Mouse (Mus musculus): ENCODE data around the gene Helz. TPM values are rescaled to one million over a fixed set of nuclear protein-coding genes. Genes with fewer than 3 reads are reported as not detected.
"Not testable (repeated sequence)": the region's sequence is repeated elsewhere in the genome, so short reads cannot be mapped to it uniquely, and the experiment has no call there.

Helz gene
- polyA plus RNA-seq, 1 experiment from 2014 or later = 3.3 TPM

DNA sequence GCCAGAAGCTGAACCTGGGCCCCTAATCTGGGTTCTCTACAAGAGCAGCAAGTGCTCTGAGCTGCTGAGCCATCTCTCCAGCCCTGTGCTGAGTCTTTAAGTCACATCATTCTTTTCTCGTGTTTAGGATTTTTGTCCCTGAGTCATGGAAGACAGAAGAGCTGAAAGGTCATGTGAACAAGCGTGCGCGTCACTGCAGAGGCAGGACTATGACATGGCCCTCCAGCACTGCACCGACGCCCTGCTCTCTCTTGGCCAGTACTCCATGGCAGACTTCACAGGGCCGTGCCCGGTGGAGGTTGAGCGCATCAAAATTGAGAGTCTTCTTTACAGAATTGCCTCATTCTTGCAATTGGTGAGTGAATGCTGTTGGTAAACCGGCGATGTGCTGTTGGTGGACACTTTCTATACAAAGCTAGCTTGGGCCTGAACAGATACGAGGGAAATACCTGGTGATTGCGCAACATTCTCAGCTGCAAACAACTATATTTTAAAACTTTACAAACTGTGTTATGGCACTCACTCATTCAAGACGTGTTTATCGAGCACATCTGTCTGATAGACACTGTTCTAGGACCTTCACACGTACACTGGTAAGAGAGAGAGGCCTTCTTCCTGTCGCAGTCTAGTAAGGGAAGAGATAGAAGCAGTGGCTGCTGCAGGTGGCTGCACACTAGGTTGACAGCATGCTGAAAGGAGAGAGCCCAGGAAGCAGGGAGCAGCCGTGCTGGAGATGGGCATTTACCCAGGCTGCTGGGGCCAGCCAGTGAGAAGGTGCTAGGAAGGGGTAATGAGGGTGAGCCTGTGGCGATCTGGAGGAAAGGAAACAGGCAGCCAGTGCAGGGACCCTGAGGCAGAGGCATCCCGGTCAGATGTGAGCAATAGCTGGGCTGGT is 27.3 kb downstream of the Helz start:
- Histone ChIP-seq H3K27ac (ENCODE audit: low read depth) (no peak overlapping the region), H3K27me3 (ENCODE audit: insufficient read depth, low read length) (no peaks in the 10 kb centered on the region), H3K4me2 (ENCODE audit: low read depth, low read length) (no peak overlapping the region), H3K9ac (replicated peaks) (no peak overlapping the region), H3K4me3 (ENCODE audit: low read depth, low read length) (no peak overlapping the region), H3K9me3 (ENCODE audit: low read length) (no peaks in the 10 kb centered on the region), H3K36me3 (replicated peaks; ENCODE audit: insufficient read depth, low read length) (peaks cover 25% of the 10 kb centered on the region), H3K4me1 (ENCODE audit: insufficient read depth) (peaks cover 19% of the 10 kb centered on the region)
- WGBS (ENCODE audit: insufficient replicate concordance) = 82% methylated on average over 20 of the region's 20 CpGs
- ATAC-seq (no peak), DNase-seq (no peak)
- TF ChIP-seq CTCF (IDR thresholded peaks at IDR 0.05; ENCODE audit: low read depth) (no peak), EP300 (IDR thresholded peaks at IDR 0.05; ENCODE audit: low read depth) (no peak)

DNA sequence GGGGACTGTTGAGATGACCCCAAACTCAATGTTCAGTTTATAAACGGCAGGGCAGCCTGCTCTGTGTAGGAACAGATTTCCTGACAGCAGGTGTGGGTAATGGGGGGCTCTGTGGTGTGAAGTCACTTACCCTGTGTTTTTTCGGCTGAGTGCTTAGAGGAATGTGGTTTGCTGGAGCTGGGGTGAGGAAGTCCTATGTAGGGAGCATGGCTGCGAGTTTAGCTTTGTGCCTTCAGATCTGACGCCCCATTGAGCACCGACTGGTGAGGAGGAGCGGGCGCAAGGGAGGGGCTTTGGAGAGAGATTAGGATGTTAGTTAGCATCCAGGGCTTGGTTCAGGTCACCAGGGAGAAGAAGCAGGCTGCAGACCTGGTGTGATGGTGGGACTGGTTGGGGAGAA is 28.5 kb downstream of the Helz start:
- Histone ChIP-seq H3K9me3 (ENCODE audit: low read length) (no peaks in the 10 kb centered on the region), H3K27me3 (ENCODE audit: insufficient read depth, low read length) (no peaks in the 10 kb centered on the region), H3K27ac (ENCODE audit: low read depth) (no peak overlapping the region), H3K4me2 (ENCODE audit: low read depth, low read length) (no peak overlapping the region), H3K36me3 (replicated peaks; ENCODE audit: insufficient read depth, low read length) (peaks cover 29% of the 10 kb centered on the region), H3K4me1 (ENCODE audit: insufficient read depth) (peaks cover 19% of the 10 kb centered on the region), H3K4me3 (ENCODE audit: low read depth, low read length) (no peak overlapping the region), H3K9ac (replicated peaks) (no peak overlapping the region)
- 80% methylated on average over 7 of the region's 7 CpGs for WGBS (ENCODE audit: insufficient replicate concordance)
- no peak for ATAC-seq
- no peak for DNase-seq
- TF ChIP-seq CTCF (IDR thresholded peaks at IDR 0.05; ENCODE audit: low read depth) = no peak
- TF ChIP-seq EP300 (IDR thresholded peaks at IDR 0.05; ENCODE audit: low read depth) = no peak

DNA sequence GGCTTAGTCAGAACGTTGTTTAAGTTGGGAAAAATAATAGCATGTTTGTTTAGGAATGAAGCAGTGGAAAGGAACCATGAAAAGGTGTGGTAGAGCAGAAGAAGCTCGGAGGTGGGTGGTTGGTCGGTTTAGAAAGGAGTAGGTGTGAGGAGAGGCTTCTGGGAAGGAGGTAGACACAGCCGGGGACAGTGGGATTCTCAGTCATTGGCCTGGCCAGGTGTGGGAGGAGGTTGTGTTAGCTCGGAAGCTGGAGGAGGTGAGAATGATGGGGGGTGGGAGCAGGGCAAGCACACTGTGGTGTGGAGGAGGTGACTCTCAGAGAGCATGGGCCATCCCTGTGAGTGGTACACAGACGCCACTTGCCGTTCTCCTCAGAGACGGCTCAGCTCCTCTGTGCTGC is 29.7 kb downstream of the Helz start:
- WGBS (ENCODE audit: insufficient replicate concordance) = 78% methylated on average over 8 of the region's 8 CpGs
- no peak for TF ChIP-seq CTCF (IDR thresholded peaks at IDR 0.05; ENCODE audit: low read depth)
- TF ChIP-seq EP300 (IDR thresholded peaks at IDR 0.05; ENCODE audit: low read depth) = no peak
- Histone ChIP-seq H3K27me3 (ENCODE audit: insufficient read depth, low read length) (no peaks in the 10 kb centered on the region), H3K4me2 (ENCODE audit: low read depth, low read length) (no peak overlapping the region), H3K36me3 (replicated peaks; ENCODE audit: insufficient read depth, low read length) (peaks cover 29% of the 10 kb centered on the region), H3K27ac (ENCODE audit: low read depth) (no peak overlapping the region), H3K4me3 (ENCODE audit: low read depth, low read length) (no peak overlapping the region), H3K4me1 (ENCODE audit: insufficient read depth) (peaks cover 19% of the 10 kb centered on the region), H3K9ac (replicated peaks) (no peak overlapping the region), H3K9me3 (ENCODE audit: low read length) (no peaks in the 10 kb centered on the region)
- DNase-seq (no peak), ATAC-seq (no peak)

DNA sequence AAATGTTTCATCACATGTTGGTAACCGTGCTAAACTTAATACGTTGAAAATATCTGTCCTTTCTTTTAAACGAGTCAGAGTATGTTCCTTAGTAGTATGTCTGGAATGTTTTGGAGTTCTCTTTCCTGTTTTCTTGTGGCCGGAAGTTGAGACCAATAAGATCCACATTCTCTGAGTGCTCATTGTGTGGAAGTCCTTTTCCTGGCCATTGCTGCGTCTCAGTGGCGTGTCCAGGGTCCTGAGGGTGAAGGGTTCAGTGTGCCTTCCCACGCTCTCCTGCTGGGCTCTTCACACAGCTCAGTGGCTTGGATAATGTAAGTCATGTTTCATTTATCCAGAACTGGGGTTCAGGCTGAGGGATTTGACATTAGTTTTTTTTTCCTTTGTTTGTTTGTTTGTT is 30.5 kb downstream of the Helz start:
- peaks cover 17% of the 10 kb centered on the region for H3K4me1 ChIP-seq (ENCODE audit: insufficient read depth)
- no peak overlapping the region; the same call in 1 of the 2 replicates for H3K27ac ChIP-seq (ENCODE audit: low read depth)
- ATAC-seq (no peak), DNase-seq (no peak)
- 69% methylated on average over 7 of the region's 7 CpGs for WGBS (ENCODE audit: insufficient replicate concordance)
- H3K9ac ChIP-seq (replicated peaks) = no peak overlapping the region
- no peak overlapping the region for H3K4me2 ChIP-seq (ENCODE audit: low read depth, low read length)
- no peak overlapping the region for H3K4me3 ChIP-seq (ENCODE audit: low read depth, low read length)
- no peaks in the 10 kb centered on the region for H3K9me3 ChIP-seq (ENCODE audit: low read length)
- H3K27me3 ChIP-seq (ENCODE audit: insufficient read depth, low read length) = no peaks in the 10 kb centered on the region
- peaks cover 29% of the 10 kb centered on the region for H3K36me3 ChIP-seq (replicated peaks; ENCODE audit: insufficient read depth, low read length)
- TF ChIP-seq EP300 (IDR thresholded peaks at IDR 0.05; ENCODE audit: low read depth) (no peak), CTCF (IDR thresholded peaks at IDR 0.05; ENCODE audit: low read depth) (no peak)

DNA sequence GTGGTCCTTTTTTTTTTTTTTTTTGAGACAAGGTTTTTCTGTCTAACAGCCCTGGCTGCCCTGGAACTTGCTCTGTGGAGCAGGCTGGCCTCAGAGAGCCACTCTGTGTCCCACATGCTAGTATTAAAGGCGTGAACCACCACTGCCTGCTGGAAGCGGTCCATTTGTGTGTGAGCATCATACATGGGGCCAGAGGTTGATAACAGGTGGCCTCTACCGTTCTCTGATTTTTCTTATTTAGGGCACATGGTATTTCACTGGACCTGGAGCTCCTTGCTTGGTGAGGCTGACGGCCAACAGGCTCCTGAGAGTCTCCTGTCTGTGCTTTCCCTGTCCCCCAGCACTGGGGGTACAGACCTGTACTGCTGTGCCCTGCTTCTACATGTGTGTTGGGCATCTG is 33.1 kb downstream of the Helz start:
- Histone ChIP-seq H3K9me3 (ENCODE audit: low read length) (no peaks in the 10 kb centered on the region), H3K4me1 (ENCODE audit: insufficient read depth) (no peaks in the 10 kb centered on the region), H3K36me3 (replicated peaks; ENCODE audit: insufficient read depth, low read length) (peaks cover 27% of the 10 kb centered on the region), H3K4me3 (ENCODE audit: low read depth, low read length) (no peak overlapping the region), H3K9ac (replicated peaks) (no peak overlapping the region), H3K27ac (ENCODE audit: low read depth) (no peak overlapping the region), H3K4me2 (ENCODE audit: low read depth, low read length) (no peak overlapping the region), H3K27me3 (ENCODE audit: insufficient read depth, low read length) (no peaks in the 10 kb centered on the region)
- 86% methylated on average over 4 of the region's 4 CpGs for WGBS (ENCODE audit: insufficient replicate concordance)
- DNase-seq (no peak), ATAC-seq (no peak)
- TF ChIP-seq CTCF (IDR thresholded peaks at IDR 0.05; ENCODE audit: low read depth) (no peak), EP300 (IDR thresholded peaks at IDR 0.05; ENCODE audit: low read depth) (no peak)

DNA sequence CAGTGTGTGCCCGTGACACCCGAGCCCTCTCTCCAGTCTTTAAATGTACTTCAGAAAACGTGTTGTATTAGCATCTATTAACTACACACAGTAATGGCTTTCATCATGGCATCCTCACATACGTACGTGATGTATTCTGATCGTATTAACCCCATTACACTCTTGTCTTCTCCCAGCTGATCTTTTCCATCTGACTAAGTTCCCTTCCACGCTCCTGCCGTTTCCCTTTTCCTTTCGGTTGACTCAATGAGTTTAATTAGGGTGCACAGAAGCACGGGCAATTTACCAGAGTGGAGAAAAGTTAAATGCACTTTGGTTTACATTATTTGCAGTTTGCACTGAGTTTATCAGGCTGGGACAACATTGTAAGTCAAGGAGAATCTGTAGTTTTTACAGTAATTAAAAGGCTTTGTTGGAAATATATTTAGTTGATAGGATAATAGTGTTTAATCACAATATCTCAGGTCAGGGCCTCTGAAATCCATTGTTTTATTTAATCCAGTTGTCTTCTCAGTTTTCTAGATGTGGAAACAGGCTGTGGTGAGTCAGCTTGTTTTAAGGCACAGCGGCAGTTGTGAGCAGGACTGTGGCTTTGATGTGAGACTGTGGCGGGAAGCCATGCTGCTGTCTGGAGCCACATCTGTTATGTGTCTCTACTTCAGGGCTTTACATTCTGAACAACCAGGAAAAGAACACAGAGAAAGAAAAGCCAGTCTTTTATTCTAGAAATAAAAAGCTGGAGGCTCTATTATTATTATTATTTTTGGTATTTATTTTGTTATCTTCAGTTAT is 37.1 kb downstream of the Helz start:
- peaks cover 8% of the 10 kb centered on the region for H3K36me3 ChIP-seq (replicated peaks; ENCODE audit: insufficient read depth, low read length)
- DNase-seq (no peak), ATAC-seq (no peak)
- no peaks in the 10 kb centered on the region for H3K27me3 ChIP-seq (ENCODE audit: insufficient read depth, low read length)
- H3K27ac ChIP-seq (ENCODE audit: low read depth) = no peak overlapping the region
- no peak overlapping the region for H3K4me3 ChIP-seq (ENCODE audit: low read depth, low read length)
- TF ChIP-seq CTCF (IDR thresholded peaks at IDR 0.05; ENCODE audit: low read depth) = no peak
- no peak for TF ChIP-seq EP300 (IDR thresholded peaks at IDR 0.05; ENCODE audit: low read depth)
- no peak overlapping the region for H3K9ac ChIP-seq (replicated peaks)
- no peaks in the 10 kb centered on the region for H3K9me3 ChIP-seq (ENCODE audit: low read length)
- H3K4me1 ChIP-seq (ENCODE audit: insufficient read depth) = no peaks in the 10 kb centered on the region
- WGBS (ENCODE audit: insufficient replicate concordance) = 68% methylated on average over 12 of the region's 12 CpGs
- H3K4me2 ChIP-seq (ENCODE audit: low read depth, low read length) = no peak overlapping the region

DNA sequence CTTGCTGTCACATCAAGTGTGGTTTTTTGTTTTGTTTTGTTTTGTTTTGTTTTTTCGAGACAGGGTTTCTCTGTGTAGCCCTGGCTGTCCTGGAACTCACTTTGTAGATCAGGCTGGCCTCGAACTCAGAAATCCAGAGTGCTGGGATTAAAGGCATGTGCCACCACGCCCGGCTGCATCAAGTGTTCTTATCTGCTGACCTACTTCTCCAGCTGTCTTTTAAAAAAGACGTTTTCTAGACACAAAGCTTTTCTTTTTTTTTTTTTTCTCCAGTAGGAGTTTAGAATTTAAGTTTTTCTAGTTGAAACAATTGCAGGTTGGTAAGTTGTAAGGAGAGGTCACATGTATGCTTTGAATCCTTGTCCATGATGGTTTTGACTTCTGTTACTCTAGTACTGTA is 38.4 kb downstream of the Helz start:
- H3K9ac ChIP-seq (replicated peaks); H3K4me1 ChIP-seq (ENCODE audit: insufficient read depth); H3K27me3 ChIP-seq (ENCODE audit: insufficient read depth, low read length); ATAC-seq; H3K4me2 ChIP-seq (ENCODE audit: low read depth, low read length); DNase-seq; H3K36me3 ChIP-seq (replicated peaks; ENCODE audit: insufficient read depth, low read length); H3K9me3 ChIP-seq (ENCODE audit: low read length); H3K27ac ChIP-seq (ENCODE audit: low read depth); H3K4me3 ChIP-seq (ENCODE audit: low read depth, low read length): not testable (repeated sequence)
- WGBS (ENCODE audit: insufficient replicate concordance) = 68% methylated on average over 5 of the region's 5 CpGs
